Mouse (Mus musculus) erythroblast, embryonic 14.5 days (primary cell): ENCODE measurements around the gene Mlec. TPM values are rescaled to one million over a fixed set of nuclear protein-coding genes. Genes with fewer than 3 reads are reported as not detected.

Experiments
- H3K27me3 ChIP-seq: 2 replicates; pipeline ENCODE4 v1.6.1; 2012; ENCODE audit warnings: inconsistent platforms; ENCODE audit not compliant: control insufficient read depth
- H3K36me3 ChIP-seq: 2 replicates; pipeline ENCODE4 v1.6.1; 2012; ENCODE audit warnings: mild to moderate bottlenecking, inconsistent platforms; ENCODE audit not compliant: control insufficient read depth
- H3K4me1 ChIP-seq: 2 replicates; pipeline ENCODE4 v1.6.1; 2012; ENCODE audit warnings: inconsistent platforms; ENCODE audit not compliant: control insufficient read depth
- H3K4me3 ChIP-seq: replicated peaks from 2 replicates; pipeline ENCODE3; 2012; ENCODE audit warnings: moderate library complexity, mild to moderate bottlenecking, inconsistent platforms
- H3K9me3 ChIP-seq: 2 replicates; pipeline ENCODE4 v1.6.1; 2012; ENCODE audit warnings: low read length, inconsistent platforms, mixed read lengths; ENCODE audit not compliant: control insufficient read depth
- GATA1 ChIP-seq: IDR thresholded peaks from 2 replicates; pipeline ENCODE4 v1.6.1; 2012; ENCODE audit warnings: low read length, inconsistent platforms, mixed read lengths
- TAL1 ChIP-seq: IDR thresholded peaks from 3 replicates; pipeline ENCODE4 v1.6.1; 2012; ENCODE audit warnings: low read length, inconsistent platforms, mixed read lengths
- polyA plus RNA-seq: library from polyadenylated mRNA; stranded (reverse); fragments of >175 nt; gene quantifications from 2 replicates; pipeline ENCODE4 v1.2.3, GENCODE M21; 2012

Mlec gene
- polyA plus RNA-seq, 1 experiment = 0.53 TPM

GRCm38 (mm10) chr5:115134234-115135165, 23.5 kb downstream of the Mlec start, which contains the start of gene Unc119b:
Unc119b (minus strand) TSS chr5:115134975.
- Histone ChIP-seq H3K36me3 (peaks cover 8% of the 10 kb centered on the region), H3K27me3 (peaks cover 29% of the 10 kb centered on the region), H3K9me3 (no peaks in the 10 kb centered on the region; the same call in 1 of the 2 replicates), H3K4me1 (peaks cover 19% of the 10 kb centered on the region), H3K4me3 (peak within 1 kb of the TSS; percentile 82)
- TF ChIP-seq GATA1 (no peak), TAL1 (no peak)

GRCm38 (mm10) chr5:115133358-115134066, 24.5 kb downstream of the Mlec start:
- Histone ChIP-seq H3K4me1 (peaks cover 19% of the 10 kb centered on the region), H3K36me3 (peaks cover 13% of the 10 kb centered on the region), H3K4me3 (peak overlapping the region; percentile 82), H3K27me3 (peaks cover 29% of the 10 kb centered on the region), H3K9me3 (no peaks in the 10 kb centered on the region; the same call in 1 of the 2 replicates)
- TF ChIP-seq TAL1 (no peak), GATA1 (no peak)

DNA sequence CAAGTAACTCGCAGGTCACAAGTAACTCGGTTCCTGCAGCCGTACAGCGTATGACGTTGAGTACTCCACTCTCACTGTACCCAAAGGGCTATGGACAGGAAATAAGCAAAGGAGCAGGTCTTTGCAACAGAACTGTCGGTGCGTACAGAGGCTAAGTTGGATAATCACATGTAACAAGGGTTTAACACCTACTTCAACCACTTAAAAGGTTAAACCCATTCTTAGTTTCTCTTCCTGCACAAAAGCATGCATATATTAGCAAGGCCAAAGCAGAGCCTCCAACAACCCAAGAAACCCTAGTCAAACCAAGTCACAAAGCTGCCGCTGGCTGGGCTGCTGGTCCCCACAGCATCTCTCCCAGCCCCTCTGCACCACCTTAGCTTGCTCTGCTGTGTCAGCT, 25.5 kb downstream of the Mlec start:
- H3K4me1 ChIP-seq = peaks cover 19% of the 10 kb centered on the region
- peaks cover 20% of the 10 kb centered on the region for H3K27me3 ChIP-seq
- H3K9me3 ChIP-seq = no peaks in the 10 kb centered on the region; the same call in 1 of the 2 replicates
- no peak for TF ChIP-seq GATA1
- TF ChIP-seq TAL1 = no peak
- H3K4me3 ChIP-seq = no peak overlapping the region
- H3K36me3 ChIP-seq = peaks cover 22% of the 10 kb centered on the region

GRCm38 (mm10) chr5:115129328-115129727, 28.7 kb downstream of the Mlec start:
- no peaks in the 10 kb centered on the region for H3K9me3 ChIP-seq
- TF ChIP-seq TAL1 (no peak), GATA1 (no peak)
- no peak overlapping the region for H3K4me3 ChIP-seq
- H3K4me1 ChIP-seq = peaks cover 20% of the 10 kb centered on the region
- H3K27me3 ChIP-seq = peaks cover 6% of the 10 kb centered on the region
- H3K36me3 ChIP-seq = peaks cover 44% of the 10 kb centered on the region

- peaks cover 7% of the 10 kb centered on the region for H3K4me1 ChIP-seq
- TF ChIP-seq GATA1 = no peak
- TF ChIP-seq TAL1 = no peak
- H3K27me3 ChIP-seq = no peaks in the 10 kb centered on the region
- H3K9me3 ChIP-seq = no peaks in the 10 kb centered on the region
- no peak overlapping the region for H3K4me3 ChIP-seq
- H3K36me3 ChIP-seq = peaks cover 52% of the 10 kb centered on the region
Observed at GRCm38 (mm10) chr5:115127421-115128179, 30.4 kb downstream of the Mlec start.

GRCm38 (mm10) chr5:115126578-115127312, 31.2 kb downstream of the Mlec start:
- Histone ChIP-seq H3K4me1 (peaks cover 13% of the 10 kb centered on the region), H3K27me3 (no peaks in the 10 kb centered on the region), H3K36me3 (peaks cover 52% of the 10 kb centered on the region), H3K4me3 (no peak overlapping the region), H3K9me3 (peaks cover 2% of the 10 kb centered on the region; the same call in 1 of the 2 replicates)
- no peak for TF ChIP-seq TAL1
- no peak for TF ChIP-seq GATA1

GRCm38 (mm10) chr5:115125211-115125871, 32.6 kb downstream of the Mlec start:
- TF ChIP-seq GATA1 (no peak), TAL1 (no peak)
- Histone ChIP-seq H3K4me3 (no peak overlapping the region), H3K36me3 (peaks cover 52% of the 10 kb centered on the region), H3K27me3 (no peaks in the 10 kb centered on the region), H3K9me3 (peaks cover 2% of the 10 kb centered on the region; the same call in 1 of the 2 replicates), H3K4me1 (peaks cover 16% of the 10 kb centered on the region)

DNA sequence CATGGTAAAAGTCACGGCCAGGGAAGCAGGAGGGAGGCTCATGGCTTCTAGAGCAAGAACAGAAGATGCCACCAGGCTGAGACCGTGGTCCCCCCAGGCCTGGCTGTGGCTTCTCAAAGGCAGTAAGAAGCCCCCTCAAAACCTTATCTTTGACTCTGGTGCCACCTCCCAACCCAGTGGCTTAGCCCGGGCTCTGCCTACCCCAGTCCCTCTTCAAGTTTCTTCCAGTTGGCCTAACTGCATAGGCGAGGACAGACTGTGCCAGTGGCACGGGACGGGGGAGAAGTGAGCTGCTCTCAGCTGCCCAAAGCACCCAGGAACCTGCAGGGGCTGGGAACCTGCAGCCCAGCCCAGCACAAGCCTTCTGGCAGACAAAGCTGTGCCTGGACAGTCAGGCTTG, 33.3 kb downstream of the Mlec start:
- no peak for TF ChIP-seq TAL1
- peaks cover 46% of the 10 kb centered on the region for H3K36me3 ChIP-seq
- H3K9me3 ChIP-seq = peaks cover 2% of the 10 kb centered on the region; the same call in 1 of the 2 replicates
- no peaks in the 10 kb centered on the region for H3K27me3 ChIP-seq
- peaks cover 17% of the 10 kb centered on the region for H3K4me1 ChIP-seq
- no peak overlapping the region for H3K4me3 ChIP-seq
